Mouse (Mus musculus) myocyte (in vitro differentiated cells): ENCODE data around the gene Tdrd7. TPM values are rescaled to one million over a fixed set of nuclear protein-coding genes. Genes with fewer than 3 reads are reported as not detected.
A peak's percentile ranks its signal among the peaks of the same experiment; 100 is the strongest.

Source experiments
- H3K27me3 ChIP-seq: one replicate; pipeline ENCODE4 v1.6.1; 2011; ENCODE audit not compliant: control insufficient read depth, insufficient read depth, insufficient read length
- H3K36me3 ChIP-seq: one replicate; pipeline ENCODE4 v1.6.1; 2011; ENCODE audit not compliant: control insufficient read depth, insufficient read depth
- H3K4me2 ChIP-seq: one replicate; pipeline ENCODE4 v1.6.1; 2011; ENCODE audit warnings: low read depth, control low read depth
- H3K4me3 ChIP-seq: one replicate; pipeline ENCODE4 v1.5.1; 2011; ENCODE audit warnings: mild to moderate bottlenecking, control low read depth, moderate library complexity
- H3K79me2 ChIP-seq: one replicate; pipeline ENCODE4 v1.6.1; 2011; ENCODE audit not compliant: control insufficient read depth, insufficient read depth
- H3ac ChIP-seq: one replicate; pipeline ENCODE4 v1.6.1; 2011; ENCODE audit not compliant: control insufficient read depth, insufficient read length
- CEBPB ChIP-seq: IDR thresholded peaks from 2 replicates; pipeline ENCODE4 v1.6.1; 2011; ENCODE audit warnings: mild to moderate bottlenecking, moderate library complexity; ENCODE audit not compliant: poor library complexity, insufficient read depth, severe bottlenecking
- E2F4 ChIP-seq: IDR thresholded peaks from one replicate; pipeline ENCODE4 v1.6.1; 2011; ENCODE audit warnings: mild to moderate bottlenecking, control low read depth, moderate library complexity; ENCODE audit not compliant: insufficient read depth
- MAX ChIP-seq: IDR thresholded peaks from one replicate; pipeline ENCODE4 v1.6.1; 2011; ENCODE audit warnings: low read depth, mild to moderate bottlenecking, control low read depth
- MYOD1 ChIP-seq, 3 experiments: IDR thresholded peaks; one replicate each; pipeline ENCODE4 v1.6.1; 2011; ENCODE audit warnings: control low read depth in 2 of 3, low read depth in 2 of 3, mild to moderate bottlenecking in 2 of 3, moderate library complexity in 1 of 3; ENCODE audit not compliant: insufficient read length in 2 of 3, control insufficient read depth in 1 of 3
- MYOG ChIP-seq, 3 experiments: IDR thresholded peaks; one replicate each; pipeline ENCODE4 v1.6.1; 2011; ENCODE audit warnings: control low read depth in 2 of 3, low read depth in 2 of 3, mild to moderate bottlenecking in 2 of 3; ENCODE audit not compliant: insufficient read length in 2 of 3, control insufficient read depth in 1 of 3, insufficient read depth in 1 of 3
- POLR2A ChIP-seq: IDR thresholded peaks from one replicate; pipeline ENCODE4 v1.6.1; 2011; ENCODE audit warnings: low read depth, mild to moderate bottlenecking, control low read depth, moderate library complexity; ENCODE audit not compliant: insufficient read length
- POLR2AphosphoS2 ChIP-seq: IDR thresholded peaks from one replicate; pipeline ENCODE4 v1.6.1; 2011; ENCODE audit warnings: low read depth, control low read depth; ENCODE audit not compliant: insufficient read length
- REST ChIP-seq: IDR thresholded peaks from one replicate; pipeline ENCODE4 v1.6.1; 2011; ENCODE audit warnings: mild to moderate bottlenecking, control low read depth, moderate library complexity; ENCODE audit not compliant: insufficient read depth, insufficient read length
- SRF ChIP-seq: IDR thresholded peaks from one replicate; pipeline ENCODE4 v1.6.1; 2011; ENCODE audit warnings: low read depth; ENCODE audit not compliant: control insufficient read depth, insufficient read length
- TCF12 ChIP-seq: IDR thresholded peaks from one replicate; pipeline ENCODE4 v1.6.1; 2011; ENCODE audit warnings: mild to moderate bottlenecking, control low read depth; ENCODE audit not compliant: poor library complexity, insufficient read depth, severe bottlenecking
- TCF3 ChIP-seq: IDR thresholded peaks from one replicate; pipeline ENCODE4 v1.6.1; 2011; ENCODE audit warnings: low read depth, control low read depth; ENCODE audit not compliant: insufficient read length
- USF1 ChIP-seq: IDR thresholded peaks from one replicate; pipeline ENCODE4 v1.6.1; 2011; ENCODE audit warnings: low read depth, mild to moderate bottlenecking, control low read depth, moderate library complexity
- polyA plus RNA-seq: library from polyadenylated mRNA; unstranded; fragments of >200 nt; fragmentation: generic; extraction: Trizol; gene quantifications from one replicate; pipeline ENCODE4 v1.2.1, GENCODE M21; 2012; ENCODE audit warnings: missing spikeins

The Tdrd7 gene
- polyA plus RNA-seq, 1 experiment: 12.0 TPM

DNA sequence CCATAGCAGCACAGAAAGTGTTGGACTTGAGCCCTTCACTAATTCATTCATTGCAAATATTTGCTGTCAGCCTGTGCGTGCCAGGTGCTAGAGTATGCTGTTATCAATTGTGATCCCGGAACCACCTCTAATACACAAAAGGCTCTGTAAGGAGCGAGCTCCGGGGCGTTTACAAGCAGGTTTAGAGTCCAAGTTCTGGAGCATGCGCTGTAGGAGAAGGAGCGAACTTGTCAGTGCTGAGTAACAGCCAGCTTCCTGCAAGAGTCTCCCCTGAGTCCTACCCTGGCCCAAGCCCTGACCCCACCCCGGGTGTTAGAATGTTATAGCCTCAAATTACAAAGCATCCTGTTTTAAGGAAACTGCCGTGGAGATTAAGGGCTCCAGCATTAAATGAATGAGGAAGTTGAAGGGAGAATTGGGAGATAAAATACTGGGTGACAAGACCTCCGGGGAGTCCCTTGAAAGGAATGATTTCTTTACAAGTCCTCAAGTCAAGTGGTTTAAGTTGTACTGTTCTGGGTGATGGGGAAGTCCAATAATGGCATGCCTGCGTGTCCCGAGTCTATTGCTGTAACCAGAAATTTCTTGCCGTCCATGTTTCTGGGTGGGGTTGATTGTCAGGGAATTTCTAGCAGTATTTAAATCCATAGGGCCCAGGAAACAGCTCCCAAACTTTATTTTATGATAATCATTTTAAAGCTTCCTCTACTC is 758 bp downstream of the Tdrd7 start:
- no peaks in the 10 kb centered on the region for H3K79me2 ChIP-seq
- H3K4me2 ChIP-seq: peak overlapping the region; percentile 98
- peak overlapping the region; percentile 16 for H3K4me3 ChIP-seq
- no peaks in the 10 kb centered on the region for H3K36me3 ChIP-seq
- H3K27me3 ChIP-seq: no peaks in the 10 kb centered on the region
- no peak for TF ChIP-seq MAX
- TF ChIP-seq POLR2A: no peak
- TF ChIP-seq MYOG (IDR thresholded peaks at IDR 0.05; ENCODE audit: control insufficient read depth in 1 of 3, insufficient read depth in 1 of 3, insufficient read length in 2 of 3, low read depth in 2 of 3): no peak
- no peak for TF ChIP-seq SRF
- TF ChIP-seq REST: no peak
- no peak for TF ChIP-seq MYOD1 (IDR thresholded peaks at IDR 0.05; ENCODE audit: control insufficient read depth in 1 of 3, insufficient read length in 2 of 3, low read depth in 2 of 3)
- no peak for TF ChIP-seq POLR2AphosphoS2
- TF ChIP-seq TCF3: no peak
- no peak for TF ChIP-seq E2F4
- TF ChIP-seq TCF12: no peak
- TF ChIP-seq USF1: no peak
- TF ChIP-seq CEBPB: no peak
- H3ac ChIP-seq: no peak overlapping the region

DNA sequence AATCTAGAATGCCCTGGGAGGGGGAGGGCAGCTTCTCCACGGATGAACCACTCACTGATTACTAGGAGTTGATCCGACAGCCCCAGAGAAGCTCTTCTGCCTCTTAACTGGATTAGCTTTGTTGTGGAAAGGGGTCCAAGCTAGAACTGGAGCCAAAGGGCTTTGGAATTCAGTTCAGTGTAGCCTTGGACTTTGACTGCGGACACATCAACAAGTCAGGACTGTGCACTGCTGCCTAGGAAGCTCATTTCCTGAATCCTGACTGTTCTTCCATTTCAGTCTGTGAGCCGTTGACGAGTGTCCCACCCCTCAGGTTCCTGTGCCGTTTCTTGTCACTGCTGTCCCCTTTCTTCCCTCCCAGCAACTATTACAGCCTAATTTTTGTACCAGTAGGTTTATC is 1.6 kb downstream of the Tdrd7 start:
- H3K36me3 ChIP-seq: no peaks in the 10 kb centered on the region
- no peak overlapping the region for H3ac ChIP-seq
- no peaks in the 10 kb centered on the region for H3K79me2 ChIP-seq
- H3K4me2 ChIP-seq: peak overlapping the region; percentile 98
- TF ChIP-seq POLR2AphosphoS2: no peak
- no peak for TF ChIP-seq MYOG (IDR thresholded peaks at IDR 0.05; ENCODE audit: control insufficient read depth in 1 of 3, insufficient read depth in 1 of 3, insufficient read length in 2 of 3, low read depth in 2 of 3)
- no peak for TF ChIP-seq SRF
- no peak for TF ChIP-seq E2F4
- no peak for TF ChIP-seq MYOD1 (IDR thresholded peaks at IDR 0.05; ENCODE audit: control insufficient read depth in 1 of 3, insufficient read length in 2 of 3, low read depth in 2 of 3)
- no peak for TF ChIP-seq CEBPB
- no peak for TF ChIP-seq MAX
- no peak for TF ChIP-seq USF1
- no peak for TF ChIP-seq TCF12
- TF ChIP-seq TCF3: no peak
- TF ChIP-seq REST: no peak
- no peak for TF ChIP-seq POLR2A
- H3K4me3 ChIP-seq: peak overlapping the region; percentile 16
- no peaks in the 10 kb centered on the region for H3K27me3 ChIP-seq

DNA sequence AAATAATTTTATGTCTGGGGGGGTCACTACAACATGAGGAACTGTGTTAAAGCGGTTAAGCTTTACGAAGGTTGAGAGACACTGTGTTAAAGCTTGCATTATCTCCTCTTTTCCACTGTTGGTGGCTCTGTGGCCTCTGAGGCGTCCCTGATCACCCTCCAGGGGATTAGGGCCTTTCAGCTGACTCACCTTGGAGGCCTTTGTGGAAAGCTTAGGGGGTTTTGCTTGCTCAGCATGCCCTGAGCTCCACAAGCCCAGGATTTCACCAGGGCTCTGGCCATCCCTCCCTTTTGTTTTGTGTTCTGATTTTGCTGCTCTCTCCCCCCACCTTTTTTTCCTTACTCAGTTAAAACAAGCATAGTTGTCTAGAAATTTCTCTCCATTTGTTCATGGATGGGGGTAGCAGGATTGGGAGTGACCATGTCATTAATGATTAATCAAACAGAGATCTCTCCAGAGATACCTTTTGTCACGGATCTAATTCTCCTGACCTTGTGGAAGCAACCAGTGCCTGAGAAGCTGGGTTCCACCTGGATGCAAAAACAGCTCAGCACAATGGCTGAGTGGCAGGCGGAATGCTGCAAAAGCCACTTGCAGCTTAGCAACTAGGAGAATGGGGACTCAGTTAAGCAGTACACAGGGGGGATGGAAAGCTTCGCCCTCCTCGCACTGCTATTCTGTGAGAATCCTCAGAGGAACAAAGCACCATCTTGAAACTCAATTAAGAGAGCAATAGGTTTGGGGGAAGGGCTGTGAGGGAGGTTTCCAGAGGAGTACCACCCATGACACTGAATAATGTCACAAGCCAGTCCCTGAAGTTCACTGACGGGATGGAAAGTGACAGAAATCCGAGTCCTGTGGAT is 2.6 kb downstream of the Tdrd7 start:
- TF ChIP-seq MYOD1 (IDR thresholded peaks at IDR 0.05; ENCODE audit: control insufficient read depth in 1 of 3, insufficient read length in 2 of 3, low read depth in 2 of 3) (no peak), POLR2A (no peak), USF1 (no peak), CEBPB (no peak), MAX (no peak), TCF3 (no peak), MYOG (IDR thresholded peaks at IDR 0.05; ENCODE audit: control insufficient read depth in 1 of 3, insufficient read depth in 1 of 3, insufficient read length in 2 of 3, low read depth in 2 of 3) (no peak), REST (no peak)
- H3K27me3 ChIP-seq: no peaks in the 10 kb centered on the region
- no peak overlapping the region for H3K4me3 ChIP-seq
- H3K36me3 ChIP-seq: no peaks in the 10 kb centered on the region
- peaks cover under 1% of the 10 kb centered on the region for H3K79me2 ChIP-seq
- no peak overlapping the region for H3ac ChIP-seq
- peak overlapping the region; percentile 98 for H3K4me2 ChIP-seq

DNA sequence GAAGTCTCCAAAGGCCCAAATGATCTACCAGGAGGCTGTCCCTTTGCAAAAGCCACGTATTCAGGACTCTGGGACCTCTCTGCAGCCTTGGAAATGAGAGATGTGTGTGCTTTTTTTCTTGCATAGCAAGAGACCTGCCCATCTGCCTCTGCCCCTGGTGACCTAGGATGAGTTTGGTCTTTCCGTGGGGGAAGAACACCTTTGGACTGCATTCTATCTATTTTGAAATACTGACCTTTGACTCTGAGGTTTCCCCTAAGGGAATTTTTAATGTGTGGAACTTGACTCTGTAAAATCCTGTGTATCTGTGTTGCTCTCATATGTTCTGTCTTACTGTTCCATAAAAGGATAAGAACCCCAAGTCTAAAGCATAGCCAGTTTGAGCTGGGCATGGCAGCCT is 3.9 kb downstream of the Tdrd7 start:
- Histone ChIP-seq H3K27me3 (no peaks in the 10 kb centered on the region), H3K4me3 (no peak overlapping the region), H3K79me2 (peaks cover 4% of the 10 kb centered on the region), H3K36me3 (no peaks in the 10 kb centered on the region), H3K4me2 (no peak overlapping the region), H3ac (no peak overlapping the region)
- TF ChIP-seq SRF: no peak
- TF ChIP-seq REST: no peak
- TF ChIP-seq MYOG (IDR thresholded peaks at IDR 0.05; ENCODE audit: control insufficient read depth in 1 of 3, insufficient read depth in 1 of 3, insufficient read length in 2 of 3, low read depth in 2 of 3): no peak
- TF ChIP-seq TCF3: no peak
- no peak for TF ChIP-seq USF1
- TF ChIP-seq CEBPB: no peak
- no peak for TF ChIP-seq POLR2A
- no peak for TF ChIP-seq TCF12
- no peak for TF ChIP-seq MAX
- TF ChIP-seq MYOD1 (IDR thresholded peaks at IDR 0.05; ENCODE audit: control insufficient read depth in 1 of 3, insufficient read length in 2 of 3, low read depth in 2 of 3): no peak
- no peak for TF ChIP-seq E2F4
